Mouse (Mus musculus) limb, embryonic 14.5 days (tissue): ENCODE measurements around the gene Cd247. TPM values are rescaled to one million over a fixed set of nuclear protein-coding genes. Genes with fewer than 3 reads are reported as not detected.
A peak's percentile ranks its signal among the peaks of the same experiment; 100 is the strongest.

Experiments
- ATAC-seq: fragments of 200-750 bp; cut with Nextera tagmentation; 2 replicates; pipeline ENCODE4 v1.8.0; 2017; ENCODE audit warnings: low read depth, moderate number of reproducible peaks, moderate TSS enrichment; ENCODE audit not compliant: low FRiP score
- DNase-seq: peaks from one replicate; pipeline ENCODE4 v3.0.0-alpha.2; 2015; ENCODE audit warnings: low spot score
- H3K27ac ChIP-seq: fragments of 300-500 bp; sonication (generic); replicated peaks from 2 replicates; pipeline ENCODE4 v1.5.1; 2014; ENCODE audit warnings: low read depth, mild to moderate bottlenecking, low read length, moderate library complexity, mixed read lengths
- H3K27me3 ChIP-seq: fragments of 300-500 bp; sonication (generic); 2 replicates; pipeline ENCODE4 v1.6.1; 2014; ENCODE audit warnings: low read length, mixed read lengths; ENCODE audit not compliant: control insufficient read depth, insufficient read depth
- H3K36me3 ChIP-seq: fragments of 300-500 bp; sonication (generic); 2 replicates; pipeline ENCODE4 v1.6.1; 2014; ENCODE audit warnings: mild to moderate bottlenecking, low read length, moderate library complexity, mixed read lengths; ENCODE audit not compliant: control insufficient read depth, insufficient read depth
- H3K4me1 ChIP-seq: fragments of 300-500 bp; sonication (generic); 2 replicates; pipeline ENCODE4 v1.6.1; 2014; ENCODE audit warnings: antibody characterized with exemption, low read length, mixed read lengths; ENCODE audit not compliant: control insufficient read depth, insufficient read depth
- H3K4me2 ChIP-seq: fragments of 300-500 bp; sonication (generic); replicated peaks from 2 replicates; pipeline ENCODE4 v1.6.1; 2014; ENCODE audit warnings: low read depth, mild to moderate bottlenecking, low read length, moderate library complexity; ENCODE audit not compliant: severe bottlenecking
- H3K4me3 ChIP-seq: fragments of 300-500 bp; sonication (generic); replicated peaks from 2 replicates; pipeline ENCODE4 v1.5.1; 2014; ENCODE audit warnings: low read length
- H3K9ac ChIP-seq: fragments of 300-500 bp; sonication (generic); 2 replicates; pipeline ENCODE4 v1.6.1; 2014; ENCODE audit warnings: mild to moderate bottlenecking, low read depth, low read length, moderate library complexity; ENCODE audit not compliant: severe bottlenecking
- H3K9me3 ChIP-seq: fragments of 300-500 bp; sonication (generic); 2 replicates; pipeline ENCODE4 v1.6.1; 2016; ENCODE audit warnings: low read length; ENCODE audit not compliant: control insufficient read depth
- POLR2A ChIP-seq: fragments of 200-500 bp; IDR thresholded peaks from 2 replicates; pipeline ENCODE4 v1.8.0; 2012; ENCODE audit warnings: inconsistent platforms, mild to moderate bottlenecking, moderate library complexity, borderline replicate concordance; ENCODE audit not compliant: insufficient read depth, insufficient read length; ENCODE audit errors: extremely low read depth
- WGBS: fragments of 180-500 bp; shearing (Covaris S2); extraction: QIAGEN DNeasy Blood & Tissue Kit; methylation state at CpG from one replicate; pipeline ENCODE4 v1.1.7; 2014; 5-methylcytosine and 5-hydroxymethylcytosine counted together
- polyA plus RNA-seq, 2 experiments: library from polyadenylated mRNA; depleted of rRNA in 1 of 2; stranded (reverse) in 1 of 2; unstranded in 1 of 2; fragments of >200 nt; fragmentation: Nextera tagmentation in 1 of 2; extraction: Ambion mirVana in 1 of 2; gene quantifications; 2 replicates each; pipeline versions ENCODE4 v1.2.1 to v1.2.3; 2012 to 2014

The Cd247 gene
- polyA plus RNA-seq, 2 experiments = 0.53 to 0.87 TPM

DNA sequence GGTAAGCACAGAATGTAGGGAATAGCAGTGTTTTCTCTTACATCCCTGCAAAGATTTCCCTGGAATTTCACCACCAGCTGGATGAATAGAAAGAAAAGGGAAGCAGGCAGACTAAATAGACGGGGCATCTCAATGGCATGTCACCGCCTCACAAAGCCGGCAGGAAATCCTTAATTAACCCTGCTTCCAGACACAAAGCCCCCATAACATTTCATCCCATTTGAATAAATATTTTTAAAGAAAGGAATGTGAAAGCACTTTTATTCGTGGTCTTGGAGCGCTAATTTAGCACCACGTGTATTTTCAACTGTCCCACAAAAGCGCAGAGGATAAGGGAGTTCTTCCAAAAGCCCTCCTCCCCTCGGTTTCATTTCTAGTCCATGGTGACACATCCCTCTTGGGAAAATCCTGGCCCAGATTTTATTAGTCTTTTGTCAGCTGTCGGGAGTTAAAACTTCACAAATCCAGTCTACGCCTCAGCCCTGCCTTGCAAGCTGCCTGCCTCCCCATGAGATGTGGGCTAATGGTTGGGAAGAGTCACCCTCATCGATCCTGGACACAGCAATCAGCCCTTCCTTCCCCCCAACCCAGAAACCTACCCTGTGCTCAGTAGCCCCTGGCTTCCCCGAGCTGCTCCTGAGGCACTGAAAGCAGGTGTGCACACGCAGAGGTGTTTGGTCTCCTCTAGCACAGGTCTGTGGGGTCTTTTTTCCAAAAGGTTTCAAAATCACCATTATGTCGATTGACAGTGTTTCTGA, 26.2 kb downstream of the Cd247 start:
- no peaks in the 10 kb centered on the region for H3K36me3 ChIP-seq
- H3K27ac ChIP-seq = 0 out of 2 replicates have a peak overlapping the region, but pooled peaks have one; percentile 3
- H3K9me3 ChIP-seq = no peaks in the 10 kb centered on the region
- no peak overlapping the region for H3K4me2 ChIP-seq
- no peak overlapping the region for H3K4me3 ChIP-seq
- H3K4me1 ChIP-seq = peaks cover 16% of the 10 kb centered on the region
- no peak overlapping the region for H3K9ac ChIP-seq
- peak; percentile 29 for DNase-seq
- H3K27me3 ChIP-seq = no peaks in the 10 kb centered on the region
- WGBS = 25% methylated on average over 14 of the region's 14 CpGs
- TF ChIP-seq POLR2A = no peak
- peak; percentile 20; the same call in 1 of the 2 replicates for ATAC-seq

DNA sequence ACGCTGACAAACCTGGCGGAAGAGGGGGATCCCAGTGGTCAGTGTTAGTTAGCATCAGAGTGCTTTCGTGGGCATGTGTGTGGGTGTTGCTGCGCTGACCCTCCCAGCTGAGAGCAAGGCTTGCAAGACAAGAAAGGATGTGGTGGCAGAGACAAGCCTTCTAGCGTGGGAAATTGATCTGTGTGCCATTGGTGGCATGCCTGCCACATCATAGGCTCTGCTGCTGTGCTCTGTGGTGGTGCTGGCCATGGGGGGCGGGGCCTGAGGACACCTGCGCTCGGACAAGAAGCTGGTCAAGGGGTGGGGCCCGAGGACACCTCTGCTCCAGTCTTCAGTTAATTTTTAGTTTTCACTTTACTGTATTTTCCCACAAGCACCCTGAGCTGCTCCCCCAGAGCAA, 27.9 kb downstream of the Cd247 start:
- Histone ChIP-seq H3K9ac (no peak overlapping the region), H3K4me3 (no peak overlapping the region), H3K4me2 (no peak overlapping the region), H3K4me1 (peaks cover 16% of the 10 kb centered on the region), H3K9me3 (no peaks in the 10 kb centered on the region), H3K36me3 (no peaks in the 10 kb centered on the region), H3K27ac (no peak overlapping the region), H3K27me3 (no peaks in the 10 kb centered on the region)
- DNase-seq = no peak
- 89% methylated on average over 9 of the region's 9 CpGs for WGBS
- ATAC-seq = no peak
- no peak for TF ChIP-seq POLR2A

DNA sequence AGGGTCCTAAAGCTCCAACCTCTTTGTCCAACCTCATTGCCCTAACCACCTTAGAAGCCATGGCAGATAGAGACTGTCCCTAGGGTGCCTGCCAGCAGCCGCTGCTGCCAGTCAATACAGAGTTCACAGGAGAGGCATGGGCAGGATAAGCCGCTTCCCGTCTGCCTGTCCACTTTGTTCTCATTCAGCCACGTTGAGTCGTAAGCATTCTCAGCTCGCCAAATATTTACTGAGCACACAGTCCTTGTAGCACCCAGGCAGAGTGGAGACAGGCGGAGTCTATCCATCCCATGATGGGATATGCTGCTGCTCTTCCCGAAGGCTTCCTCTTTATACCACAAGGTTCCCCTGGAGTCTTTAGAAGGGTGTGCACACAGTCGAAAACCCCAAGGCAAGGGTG, 28.8 kb downstream of the Cd247 start:
- 78% methylated on average over 9 of the region's 9 CpGs for WGBS
- no peak for TF ChIP-seq POLR2A
- Histone ChIP-seq H3K27ac (no peak overlapping the region), H3K4me1 (peaks cover 16% of the 10 kb centered on the region), H3K36me3 (no peaks in the 10 kb centered on the region), H3K27me3 (no peaks in the 10 kb centered on the region), H3K4me2 (no peak overlapping the region), H3K4me3 (no peak overlapping the region), H3K9me3 (no peaks in the 10 kb centered on the region), H3K9ac (no peak overlapping the region)
- DNase-seq (no peak), ATAC-seq (no peak)

DNA sequence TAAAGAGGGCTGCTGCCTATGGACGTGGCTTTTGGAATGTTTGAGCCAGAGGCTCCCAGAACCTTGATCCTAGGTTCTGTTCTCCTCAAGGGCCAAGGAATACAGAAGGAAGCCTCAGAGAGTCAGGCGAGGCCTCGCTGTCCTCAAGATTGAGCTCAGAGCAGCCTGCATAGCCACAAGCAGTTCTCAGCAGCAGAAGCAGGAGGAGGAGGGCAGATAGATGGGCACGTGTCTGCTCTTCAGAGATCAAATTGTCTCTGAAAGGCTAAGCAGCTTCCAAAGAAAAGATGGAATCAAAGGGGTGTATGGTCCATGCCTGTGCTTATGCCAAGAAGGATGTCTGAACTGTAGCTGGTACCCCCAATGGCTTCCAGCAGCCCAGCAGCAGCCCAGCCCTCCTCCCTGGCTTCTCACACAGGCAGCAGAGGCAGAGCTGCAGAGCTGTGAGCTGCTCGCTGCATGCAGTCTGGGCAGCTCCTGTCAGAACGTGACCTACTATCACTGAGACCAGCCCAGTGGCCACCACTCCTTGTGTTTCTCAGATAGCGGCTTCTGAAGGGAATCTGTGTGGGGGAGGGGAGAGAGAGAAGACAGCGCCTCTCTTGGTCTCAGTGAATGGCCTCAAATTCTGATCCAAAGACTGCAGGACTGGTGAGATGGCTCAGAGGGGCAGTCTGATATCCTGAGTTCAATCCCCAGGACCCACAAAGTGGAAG, 29.8 kb downstream of the Cd247 start:
- H3K27ac ChIP-seq = no peak overlapping the region
- H3K4me2 ChIP-seq = no peak overlapping the region
- peaks cover 16% of the 10 kb centered on the region for H3K4me1 ChIP-seq
- no peaks in the 10 kb centered on the region for H3K36me3 ChIP-seq
- no peaks in the 10 kb centered on the region for H3K9me3 ChIP-seq
- H3K4me3 ChIP-seq = no peak overlapping the region
- WGBS = 40% methylated on average over 8 of the region's 8 CpGs
- DNase-seq (no peak), ATAC-seq (no peak)
- no peak for TF ChIP-seq POLR2A
- no peaks in the 10 kb centered on the region for H3K27me3 ChIP-seq
- H3K9ac ChIP-seq = no peak overlapping the region

DNA sequence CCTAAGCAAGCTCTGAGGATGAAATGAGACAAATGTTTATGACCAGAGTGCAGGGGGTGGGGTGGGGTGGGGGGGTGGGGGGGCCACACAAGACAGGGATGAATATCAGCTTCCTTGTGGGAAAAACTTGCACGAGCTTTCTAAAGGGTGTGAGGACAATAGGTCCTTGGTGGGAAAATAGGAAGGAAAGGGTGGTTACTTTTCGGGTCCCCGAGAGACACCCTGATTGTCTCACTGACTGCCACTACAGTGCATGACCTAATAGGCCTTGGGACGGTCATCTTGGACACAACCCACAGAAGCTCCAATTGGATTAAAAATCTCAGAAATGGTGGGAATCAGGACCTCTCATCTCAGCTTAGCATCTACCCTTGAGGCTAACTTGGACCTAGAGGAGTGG, 30.7 kb downstream of the Cd247 start:
- Histone ChIP-seq H3K36me3 (no peaks in the 10 kb centered on the region), H3K27ac (no peak overlapping the region), H3K4me2 (no peak overlapping the region), H3K4me1 (peaks cover 10% of the 10 kb centered on the region), H3K9ac (no peak overlapping the region), H3K9me3 (no peaks in the 10 kb centered on the region), H3K4me3 (no peak overlapping the region), H3K27me3 (no peaks in the 10 kb centered on the region)
- DNase-seq = no peak
- WGBS = 85% methylated on average over 4 of the region's 4 CpGs
- no peak for TF ChIP-seq POLR2A
- no peak for ATAC-seq
